Mouse (Mus musculus): ENCODE data around the gene Frat1.

- no peak for TF ChIP-seq POLR2A (IDR thresholded peaks at IDR 0.05; ENCODE audit: extremely low read depth, insufficient read depth, low read length)
- no peak for TF ChIP-seq CTCF (IDR thresholded peaks at IDR 0.05; ENCODE audit: extremely low read depth, insufficient read depth, low read length)
Observed at GRCm38 (mm10) chr19:41866707-41867106, 36.9 kb downstream of the Frat1 start.

Data from cortical plate, adult 2 months (tissue).